Mouse (Mus musculus): ENCODE measurements at regions not wholly inside any gene's neighbourhood (a gene's known extent, or its start where the extent isn't known, plus 50 kb on each side); places are given as distances from the start of the nearest gene placed in this dataset.

DNA sequence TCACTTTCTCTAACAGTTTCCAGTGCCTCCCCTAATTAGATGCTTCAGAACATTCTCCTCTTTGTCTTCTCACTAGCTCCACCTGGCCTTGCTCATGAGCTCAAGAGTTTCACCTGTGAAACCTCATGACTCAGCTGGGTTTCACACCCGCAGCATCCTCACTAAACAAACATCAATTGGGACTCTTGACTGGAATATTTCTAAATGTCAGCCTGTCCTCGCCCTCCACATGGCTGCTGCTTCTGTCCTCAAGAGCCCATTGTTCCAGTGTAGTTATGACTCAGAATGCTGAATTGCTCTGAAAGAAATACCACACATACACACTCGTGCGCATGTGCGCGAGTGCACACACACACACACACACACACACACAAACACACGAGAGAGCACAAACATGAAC, 407.2 kb downstream of the Prss52 start:
- H3K27me3 ChIP-seq (replicated peaks; ENCODE audit: control insufficient read depth, insufficient read depth, low read length), result no peaks in the 10 kb centered on the region
- H3K36me3 ChIP-seq (ENCODE audit: control insufficient read depth, insufficient read depth, low read length), result no peaks in the 10 kb centered on the region
- 88% methylated on average over 7 of the region's 7 CpGs for WGBS
- no peak overlapping the region for H3K27ac ChIP-seq (ENCODE audit: insufficient read depth, low read depth, low read length)
- H3K4me3 ChIP-seq (ENCODE audit: insufficient read depth, low read depth, low read length), result no peak overlapping the region
- TF ChIP-seq CTCF (conservative IDR thresholded peaks at IDR 0.05; ENCODE audit: insufficient read depth, insufficient read length, low read depth, low read length) (no peak), POLR2A (IDR thresholded peaks at IDR 0.05; ENCODE audit: low read depth, low read length) (no peak)
- no peaks in the 10 kb centered on the region for H3K4me1 ChIP-seq (ENCODE audit: control insufficient read depth, insufficient read depth, low read length)
- no peak for DNase-seq

DNA sequence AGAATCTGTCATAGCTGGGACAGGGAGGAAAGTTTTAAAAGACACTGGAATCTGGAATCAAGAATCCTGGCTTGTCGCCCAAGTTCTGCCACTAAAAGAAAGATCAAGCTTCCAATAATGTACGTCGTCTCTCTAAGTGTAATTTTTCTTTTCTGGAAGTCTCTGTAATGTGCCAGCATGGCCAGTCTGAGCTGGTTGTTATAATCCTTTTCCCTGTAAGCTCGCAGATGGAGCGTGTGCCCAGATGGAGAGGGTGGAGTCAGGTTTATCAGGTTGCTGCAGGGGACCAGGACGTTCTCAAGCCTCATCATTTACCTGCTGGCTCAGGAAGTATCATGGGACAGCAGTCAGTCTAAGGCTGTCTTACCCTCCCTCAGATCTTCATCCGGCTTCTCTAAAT, 408.6 kb downstream of the Prss52 start:
- no peak for DNase-seq
- TF ChIP-seq POLR2A (IDR thresholded peaks at IDR 0.05; ENCODE audit: low read depth, low read length) (no peak), CTCF (conservative IDR thresholded peaks at IDR 0.05; ENCODE audit: insufficient read depth, insufficient read length, low read depth, low read length) (no peak)
- Histone ChIP-seq H3K27ac (ENCODE audit: insufficient read depth, low read depth, low read length) (no peak overlapping the region), H3K4me1 (ENCODE audit: control insufficient read depth, insufficient read depth, low read length) (no peaks in the 10 kb centered on the region), H3K4me3 (ENCODE audit: insufficient read depth, low read depth, low read length) (no peak overlapping the region), H3K27me3 (replicated peaks; ENCODE audit: control insufficient read depth, insufficient read depth, low read length) (no peaks in the 10 kb centered on the region), H3K36me3 (ENCODE audit: control insufficient read depth, insufficient read depth, low read length) (no peaks in the 10 kb centered on the region)
- 49% methylated on average over 7 of the region's 7 CpGs for WGBS

DNA sequence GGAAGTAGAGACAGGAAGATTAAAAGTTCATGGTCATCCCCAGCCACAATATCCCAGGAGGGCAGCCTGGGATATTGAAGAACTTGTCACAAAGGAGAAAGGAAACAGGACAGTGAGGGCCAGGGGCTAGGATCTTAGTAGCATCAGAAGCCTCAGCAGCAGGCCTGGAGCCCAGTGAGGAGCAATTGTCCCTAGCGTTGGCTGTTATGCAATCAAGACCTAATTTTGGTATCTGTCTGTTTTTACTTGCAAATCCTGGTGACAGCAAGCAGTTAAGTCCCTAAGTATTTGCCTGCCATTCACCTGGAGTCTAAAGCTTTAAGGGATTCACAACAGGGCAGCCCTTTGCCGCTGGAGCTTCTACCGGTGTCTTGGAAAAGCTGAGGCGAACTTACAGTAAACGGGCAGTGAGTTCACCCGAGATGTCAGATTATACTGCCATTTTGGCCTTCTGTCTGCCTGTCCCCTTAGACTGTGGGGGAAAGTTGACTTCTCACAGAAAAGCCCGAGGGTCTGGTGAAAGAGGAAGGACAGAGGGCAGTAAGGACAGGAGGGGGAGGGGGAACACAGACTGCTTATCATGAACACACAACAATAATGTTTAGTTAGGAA, 413.6 kb downstream of the Prss52 start:
- Histone ChIP-seq H3K27ac (ENCODE audit: insufficient read depth, low read depth, low read length) (no peak overlapping the region), H3K27me3 (replicated peaks; ENCODE audit: control insufficient read depth, insufficient read depth, low read length) (no peaks in the 10 kb centered on the region), H3K4me1 (ENCODE audit: control insufficient read depth, insufficient read depth, low read length) (no peaks in the 10 kb centered on the region), H3K36me3 (ENCODE audit: control insufficient read depth, insufficient read depth, low read length) (no peaks in the 10 kb centered on the region), H3K4me3 (ENCODE audit: insufficient read depth, low read depth, low read length) (no peak overlapping the region)
- WGBS, result 53% methylated on average over 7 of the region's 7 CpGs
- DNase-seq, result no peak
- no peak for TF ChIP-seq POLR2A (IDR thresholded peaks at IDR 0.05; ENCODE audit: low read depth, low read length)
- no peak for TF ChIP-seq CTCF (conservative IDR thresholded peaks at IDR 0.05; ENCODE audit: insufficient read depth, insufficient read length, low read depth, low read length)

DNA sequence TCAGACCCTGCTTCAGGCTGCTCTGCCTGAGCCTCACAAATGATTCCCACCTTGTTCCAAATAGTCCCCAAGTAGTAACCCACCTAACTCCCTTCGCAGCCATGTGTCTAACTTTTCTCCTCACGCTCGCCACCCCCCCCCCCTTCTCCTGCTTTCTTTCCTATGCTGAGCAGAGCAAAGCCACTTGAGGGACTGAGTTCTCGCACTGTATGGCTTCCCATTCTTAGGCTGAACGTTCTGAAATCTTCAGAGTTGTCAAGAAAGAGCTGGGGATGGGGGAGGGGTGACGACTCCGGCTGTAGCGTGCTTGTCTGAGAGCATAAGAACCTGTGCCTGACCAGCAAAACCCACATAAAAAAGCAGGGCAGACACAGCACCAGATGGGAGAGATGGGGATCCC, 420.6 kb downstream of the Prss52 start:
- H3K4me3 ChIP-seq (ENCODE audit: insufficient read depth, low read depth, low read length), result no peak overlapping the region
- H3K27ac ChIP-seq (ENCODE audit: insufficient read depth, low read depth, low read length), result no peak overlapping the region
- H3K4me1 ChIP-seq (ENCODE audit: control insufficient read depth, insufficient read depth, low read length), result no peaks in the 10 kb centered on the region
- no peak for DNase-seq
- H3K36me3 ChIP-seq (ENCODE audit: control insufficient read depth, insufficient read depth, low read length), result no peaks in the 10 kb centered on the region
- WGBS, result 59% methylated on average over 8 of the region's 8 CpGs
- H3K27me3 ChIP-seq (replicated peaks; ENCODE audit: control insufficient read depth, insufficient read depth, low read length), result no peaks in the 10 kb centered on the region
- no peak for TF ChIP-seq CTCF (conservative IDR thresholded peaks at IDR 0.05; ENCODE audit: insufficient read depth, insufficient read length, low read depth, low read length)
- TF ChIP-seq POLR2A (IDR thresholded peaks at IDR 0.05; ENCODE audit: low read depth, low read length), result no peak

DNA sequence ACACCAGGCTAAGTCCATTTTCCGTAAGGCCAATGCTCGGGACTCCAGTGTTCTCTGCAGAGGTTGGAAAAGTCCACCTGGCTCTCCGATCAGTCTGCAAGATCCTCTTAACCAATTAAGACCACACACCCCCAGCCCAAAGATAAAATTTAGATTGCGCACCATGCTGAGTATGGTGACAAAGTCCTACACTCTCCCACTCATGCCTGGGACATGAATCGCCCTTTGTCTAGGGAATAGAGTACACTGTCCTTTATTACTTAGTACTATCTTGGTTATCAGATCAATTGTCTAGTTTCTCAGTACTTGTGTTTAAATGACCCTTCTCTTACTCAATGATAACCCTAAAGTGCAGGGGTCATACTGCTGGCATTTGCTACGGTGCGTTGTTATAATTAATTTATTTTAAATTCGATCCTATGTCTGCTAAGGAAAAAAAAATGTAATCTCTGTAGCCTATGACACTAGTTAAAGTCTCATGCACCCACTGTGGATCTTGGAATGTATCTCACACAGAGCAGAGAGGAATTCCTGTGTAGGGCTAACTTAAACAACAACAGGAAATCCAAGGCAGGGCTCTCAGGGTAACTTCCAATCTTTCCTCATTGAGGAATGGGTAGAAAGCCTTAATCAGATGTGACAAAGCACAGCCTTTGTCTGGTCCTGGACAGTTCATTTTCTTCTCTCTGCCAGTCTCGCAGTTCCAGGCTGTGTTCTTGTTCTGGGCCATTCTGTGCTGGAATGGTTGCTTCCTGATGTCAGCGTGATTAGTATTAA, 421.4 kb downstream of the Prss52 start:
- H3K27ac ChIP-seq (ENCODE audit: insufficient read depth, low read depth, low read length), result no peak overlapping the region
- no peaks in the 10 kb centered on the region for H3K4me1 ChIP-seq (ENCODE audit: control insufficient read depth, insufficient read depth, low read length)
- WGBS, result 63% methylated on average over 10 of the region's 10 CpGs
- H3K36me3 ChIP-seq (ENCODE audit: control insufficient read depth, insufficient read depth, low read length), result no peaks in the 10 kb centered on the region
- no peak overlapping the region for H3K4me3 ChIP-seq (ENCODE audit: insufficient read depth, low read depth, low read length)
- H3K27me3 ChIP-seq (replicated peaks; ENCODE audit: control insufficient read depth, insufficient read depth, low read length), result no peaks in the 10 kb centered on the region
- TF ChIP-seq POLR2A (IDR thresholded peaks at IDR 0.05; ENCODE audit: low read depth, low read length), result no peak
- no peak for TF ChIP-seq CTCF (conservative IDR thresholded peaks at IDR 0.05; ENCODE audit: insufficient read depth, insufficient read length, low read depth, low read length)
- no peak for DNase-seq

DNA sequence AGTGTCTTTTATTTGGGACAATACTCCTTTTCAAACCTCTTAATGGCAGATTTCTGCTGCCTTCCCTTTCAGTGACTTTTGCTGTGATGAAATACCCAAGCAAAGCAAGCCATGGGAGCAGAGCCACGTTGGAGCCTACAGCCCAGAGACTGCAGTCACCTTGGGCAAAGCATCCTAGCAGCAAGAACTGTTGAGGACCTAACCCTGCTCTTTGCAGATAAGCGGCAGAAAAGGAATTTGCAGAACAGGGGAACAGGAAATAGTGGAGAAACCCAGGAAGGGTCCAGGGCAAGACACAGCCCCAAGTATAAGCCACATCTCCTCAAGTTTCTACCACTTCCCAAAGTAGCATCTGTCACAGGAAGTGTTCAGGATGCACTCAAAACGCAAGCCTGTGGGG, 426.5 kb downstream of the Prss52 start:
- WGBS, result 59% methylated on average over 3 of the region's 3 CpGs
- H3K4me1 ChIP-seq (ENCODE audit: control insufficient read depth, insufficient read depth, low read length), result no peaks in the 10 kb centered on the region
- H3K27ac ChIP-seq (ENCODE audit: insufficient read depth, low read depth, low read length), result no peak overlapping the region
- no peak overlapping the region for H3K4me3 ChIP-seq (ENCODE audit: insufficient read depth, low read depth, low read length)
- no peak for DNase-seq
- TF ChIP-seq CTCF (conservative IDR thresholded peaks at IDR 0.05; ENCODE audit: insufficient read depth, insufficient read length, low read depth, low read length) (no peak), POLR2A (IDR thresholded peaks at IDR 0.05; ENCODE audit: low read depth, low read length) (no peak)
- H3K27me3 ChIP-seq (replicated peaks; ENCODE audit: control insufficient read depth, insufficient read depth, low read length), result no peaks in the 10 kb centered on the region
- H3K36me3 ChIP-seq (ENCODE audit: control insufficient read depth, insufficient read depth, low read length), result no peaks in the 10 kb centered on the region

DNA sequence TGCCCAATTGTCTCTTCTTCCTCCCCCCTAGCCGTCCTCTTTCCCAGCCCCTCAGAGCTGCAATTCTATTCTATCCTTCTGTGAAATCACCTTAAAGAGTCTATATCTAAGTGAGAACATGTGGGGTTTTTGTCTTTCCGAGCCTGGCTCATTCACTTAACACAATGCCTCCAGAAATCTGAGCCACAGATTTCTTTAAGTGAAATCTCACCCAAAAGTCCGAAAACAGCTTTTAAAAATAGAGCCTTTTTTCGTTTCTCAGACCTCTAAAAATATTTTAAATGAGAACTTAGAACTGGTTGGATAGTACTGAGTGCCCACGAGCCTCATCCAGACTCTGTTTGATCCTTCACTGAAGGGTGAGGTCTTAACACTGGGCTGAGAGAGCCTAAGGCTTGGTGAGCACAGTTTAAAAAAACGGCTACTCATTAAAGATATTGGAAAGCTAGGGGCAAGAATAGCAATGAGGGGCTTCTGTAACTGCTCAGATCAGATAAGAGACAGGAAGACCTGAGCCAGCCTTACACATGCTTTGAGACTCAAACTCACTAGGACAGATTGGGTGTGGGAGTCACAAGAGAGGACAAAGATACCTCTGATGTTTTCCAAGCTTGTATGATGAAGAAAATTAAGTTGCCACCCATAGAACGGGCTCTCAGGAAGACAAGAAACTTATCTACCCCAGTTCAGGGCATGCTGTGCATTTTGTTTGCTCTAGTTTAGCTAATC, 427.3 kb downstream of the Prss52 start:
- Histone ChIP-seq H3K4me1 (ENCODE audit: control insufficient read depth, insufficient read depth, low read length) (no peaks in the 10 kb centered on the region), H3K36me3 (ENCODE audit: control insufficient read depth, insufficient read depth, low read length) (no peaks in the 10 kb centered on the region), H3K27ac (ENCODE audit: insufficient read depth, low read depth, low read length) (no peak overlapping the region), H3K4me3 (ENCODE audit: insufficient read depth, low read depth, low read length) (no peak overlapping the region), H3K27me3 (replicated peaks; ENCODE audit: control insufficient read depth, insufficient read depth, low read length) (no peaks in the 10 kb centered on the region)
- 61% methylated on average over 7 of the region's 7 CpGs for WGBS
- DNase-seq, result no peak
- TF ChIP-seq POLR2A (IDR thresholded peaks at IDR 0.05; ENCODE audit: low read depth, low read length) (no peak), CTCF (conservative IDR thresholded peaks at IDR 0.05; ENCODE audit: insufficient read depth, insufficient read length, low read depth, low read length) (no peak)

All from kidney, adult 2 months (tissue).